Mouse (Mus musculus) limb, embryonic 13.5 days (tissue): Measurements from ENCODE around the gene Cd96. TPM values are rescaled to one million over a fixed set of nuclear protein-coding genes. Genes with fewer than 3 reads are reported as not detected.
"Not testable (repeated sequence)": the region's sequence is repeated elsewhere in the genome, so short reads cannot be mapped to it uniquely, and the experiment has no call there.

Experiments used
- ATAC-seq: fragments of 200-750 bp; cut with Nextera tagmentation; 2 replicates; pipeline ENCODE4 v1.8.0; 2017; ENCODE audit warnings: low read depth, moderate number of reproducible peaks, moderate TSS enrichment; ENCODE audit not compliant: low FRiP score
- H3K27ac ChIP-seq: fragments of 300-500 bp; sonication (generic); 2 replicates; pipeline ENCODE4 v1.5.1; 2015; ENCODE audit warnings: inconsistent platforms, mild to moderate bottlenecking, moderate library complexity
- H3K27me3 ChIP-seq: fragments of 300-500 bp; sonication (generic); 2 replicates; pipeline ENCODE4 v1.6.1; 2015; ENCODE audit warnings: mild to moderate bottlenecking, inconsistent platforms
- H3K36me3 ChIP-seq: fragments of 300-500 bp; sonication (generic); 2 replicates; pipeline ENCODE4 v1.6.1; 2015; ENCODE audit warnings: inconsistent platforms, mild to moderate bottlenecking, moderate library complexity
- H3K4me1 ChIP-seq: fragments of 300-500 bp; sonication (generic); 2 replicates; pipeline ENCODE4 v1.6.1; 2015; ENCODE audit warnings: inconsistent platforms
- H3K4me2 ChIP-seq: fragments of 300-500 bp; sonication (generic); replicated peaks from 2 replicates; pipeline ENCODE4 v1.6.1; 2015; ENCODE audit warnings: inconsistent platforms, mild to moderate bottlenecking, moderate library complexity
- H3K4me3 ChIP-seq: fragments of 300-500 bp; sonication (generic); 2 replicates; pipeline ENCODE4 v1.5.1; 2015; ENCODE audit warnings: moderate library complexity, mild to moderate bottlenecking, inconsistent platforms
- H3K9ac ChIP-seq: fragments of 300-500 bp; sonication (generic); 2 replicates; pipeline ENCODE4 v1.6.1; 2015; ENCODE audit warnings: mild to moderate bottlenecking, inconsistent platforms
- H3K9me3 ChIP-seq: fragments of 300-500 bp; sonication (generic); 2 replicates; pipeline ENCODE4 v1.6.1; 2016; ENCODE audit warnings: inconsistent platforms
- WGBS: fragments of 180-500 bp; shearing (Covaris S2); methylation state at CpG from one replicate; pipeline ENCODE4 v1.1.7; 2015; 5-methylcytosine and 5-hydroxymethylcytosine counted together
- polyA plus RNA-seq: library from polyadenylated mRNA; unstranded; fragments of >200 nt; fragmentation: Nextera tagmentation; extraction: Ambion mirVana; gene quantifications from 2 replicates; pipeline ENCODE4 v1.2.1, GENCODE M21; 2015

Gene Cd96
- polyA plus RNA-seq = 0.78 and 0.92 TPM in 2 replicates

DNA sequence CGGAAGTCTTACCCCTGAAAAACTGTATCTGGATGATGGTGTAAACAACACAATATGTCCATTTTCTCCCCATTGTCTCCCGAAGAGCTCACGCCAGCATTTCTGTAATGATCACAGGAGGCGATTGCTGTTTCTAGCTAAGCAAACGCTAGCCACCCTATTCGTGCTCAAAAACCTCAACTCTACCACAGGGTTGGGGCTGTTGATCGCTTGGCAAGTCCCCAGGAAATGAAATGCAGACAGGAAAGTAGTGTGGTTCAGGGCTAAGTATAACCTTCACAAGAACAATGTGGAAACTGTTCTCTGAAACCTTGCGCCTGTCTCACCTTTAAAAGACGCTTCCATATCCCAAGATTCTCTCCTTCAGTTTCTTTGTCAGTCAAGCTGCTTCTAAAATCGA, at the start of gene Cd96:
Gene Cd96 (minus strand): TSS at position 232 of the 400 bp plus-strand sequence.
- 77% methylated on average over 10 of the region's 10 CpGs for WGBS
- H3K27me3 ChIP-seq = no peaks in the 10 kb centered on the region
- H3K36me3 ChIP-seq = no peaks in the 10 kb centered on the region
- no peaks in the 10 kb centered on the region for H3K9me3 ChIP-seq
- H3K4me1 ChIP-seq = no peaks in the 10 kb centered on the region
- H3K9ac ChIP-seq = no peak within 1 kb of the TSS
- no peak for ATAC-seq
- 0 out of 2 replicates have a peak within 1 kb of the TSS, but pooled peaks have one; percentile 4 for H3K4me2 ChIP-seq
- H3K4me3 ChIP-seq = no peak within 1 kb of the TSS
- H3K27ac ChIP-seq = no peak within 1 kb of the TSS

DNA sequence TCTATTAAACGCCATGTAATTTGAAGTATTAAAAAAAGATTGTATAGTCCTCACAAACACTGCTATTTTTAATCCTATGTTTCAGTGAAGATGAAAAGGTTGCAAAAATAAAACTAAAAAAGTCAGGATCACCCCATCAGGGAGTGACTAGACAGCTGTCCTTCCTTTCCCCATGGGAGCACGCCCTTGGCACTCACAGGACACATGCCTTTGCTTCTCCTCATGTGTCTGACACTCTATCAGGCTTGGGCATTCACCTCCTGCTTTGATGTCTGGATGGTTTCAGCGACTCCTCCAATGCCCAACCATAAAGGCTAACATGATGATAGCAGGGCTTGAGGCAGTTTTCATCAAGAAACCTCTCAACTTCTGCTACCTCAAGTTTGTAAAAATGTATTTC, 46.9 kb upstream of the Cd96 start:
- Histone ChIP-seq H3K9ac (no peak overlapping the region), H3K27me3 (no peaks in the 10 kb centered on the region), H3K4me1 (no peaks in the 10 kb centered on the region), H3K36me3 (no peaks in the 10 kb centered on the region), H3K27ac (no peak overlapping the region), H3K9me3 (0 out of 2 replicates have a peak, but pooled peaks cover 4% of the 10 kb centered on the region), H3K4me3 (no peak overlapping the region), H3K4me2 (no peak overlapping the region)
- 72% methylated on average over 3 of the region's 3 CpGs for WGBS
- ATAC-seq = no peak

DNA sequence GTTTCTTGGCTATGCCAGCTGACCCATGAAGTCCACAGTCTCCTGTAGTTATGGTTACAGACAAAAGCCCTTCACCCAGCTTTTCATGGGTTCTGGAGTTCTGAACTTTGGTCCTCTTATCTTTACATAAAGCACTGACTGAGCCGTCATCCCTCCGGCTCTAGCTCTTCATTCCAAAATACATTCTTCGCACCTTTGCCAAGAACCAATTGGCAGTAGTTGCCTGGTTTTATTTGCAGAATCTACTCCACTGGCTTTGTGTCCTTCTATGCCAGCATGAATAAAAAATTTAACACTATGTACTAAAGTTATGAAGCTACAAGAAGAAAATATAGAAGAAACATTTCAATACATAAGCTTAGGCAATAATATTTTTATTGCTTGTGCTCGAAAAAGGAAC, 45.3 kb upstream of the Cd96 start:
- H3K4me1 ChIP-seq = no peaks in the 10 kb centered on the region
- no peak overlapping the region for H3K4me2 ChIP-seq
- 84% methylated on average over 4 of the region's 4 CpGs for WGBS
- H3K4me3 ChIP-seq = no peak overlapping the region
- no peaks in the 10 kb centered on the region for H3K9me3 ChIP-seq
- ATAC-seq = no peak
- no peak overlapping the region for H3K9ac ChIP-seq
- no peak overlapping the region for H3K27ac ChIP-seq
- H3K36me3 ChIP-seq = no peaks in the 10 kb centered on the region
- H3K27me3 ChIP-seq = no peaks in the 10 kb centered on the region

DNA sequence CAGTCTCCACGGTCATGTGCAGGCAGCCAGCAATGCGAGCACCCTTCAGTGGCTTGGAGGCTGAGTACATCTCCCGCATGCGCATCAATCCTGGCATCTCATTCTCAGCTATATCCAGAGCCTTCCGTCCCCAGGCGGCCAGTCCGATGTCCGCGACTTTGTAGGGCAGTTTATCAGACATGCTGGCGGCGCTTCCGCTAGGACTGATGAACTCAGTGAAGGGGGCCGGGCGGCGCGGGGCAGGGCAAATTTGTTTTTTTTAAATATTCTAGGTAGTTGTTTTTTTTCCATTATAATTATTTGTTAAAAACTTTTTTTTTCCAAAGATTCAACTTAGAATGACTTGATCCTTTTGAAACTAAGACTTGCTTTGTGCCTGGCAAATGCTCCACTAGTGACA, 34.8 kb upstream of the Cd96 start, which contains the start of gene Gm4737:
Gene Gm4737 (minus strand): TSS at position 246 of the 400 bp plus-strand sequence.
- H3K9me3 ChIP-seq, H3K27me3 ChIP-seq, H3K4me1 ChIP-seq, H3K4me2 ChIP-seq, H3K4me3 ChIP-seq, H3K36me3 ChIP-seq, ATAC-seq, H3K27ac ChIP-seq, H3K9ac ChIP-seq: not testable (repeated sequence)
- 99% methylated on average over 12 of the region's 16 CpGs for WGBS

DNA sequence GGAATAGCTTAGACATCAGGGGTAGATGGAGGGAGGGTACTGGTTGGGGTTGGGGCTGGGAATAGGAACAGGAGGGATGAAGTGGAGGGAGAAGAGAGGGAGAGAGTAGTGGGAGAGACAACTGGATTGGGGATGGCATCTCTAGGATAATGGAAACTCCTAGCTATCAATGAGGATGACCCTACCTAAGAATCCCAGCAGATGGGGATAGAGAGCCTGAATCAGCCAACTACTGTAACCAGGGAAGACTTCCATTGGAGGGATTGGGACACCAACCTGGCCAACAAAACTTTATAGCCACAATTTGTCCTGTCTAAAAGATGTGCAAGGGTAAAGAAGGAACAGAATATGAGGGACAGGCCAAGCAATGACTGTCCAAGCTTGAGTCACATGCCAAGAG, 31.1 kb upstream of the Cd96 start:
- H3K27ac ChIP-seq = no peak overlapping the region

DNA sequence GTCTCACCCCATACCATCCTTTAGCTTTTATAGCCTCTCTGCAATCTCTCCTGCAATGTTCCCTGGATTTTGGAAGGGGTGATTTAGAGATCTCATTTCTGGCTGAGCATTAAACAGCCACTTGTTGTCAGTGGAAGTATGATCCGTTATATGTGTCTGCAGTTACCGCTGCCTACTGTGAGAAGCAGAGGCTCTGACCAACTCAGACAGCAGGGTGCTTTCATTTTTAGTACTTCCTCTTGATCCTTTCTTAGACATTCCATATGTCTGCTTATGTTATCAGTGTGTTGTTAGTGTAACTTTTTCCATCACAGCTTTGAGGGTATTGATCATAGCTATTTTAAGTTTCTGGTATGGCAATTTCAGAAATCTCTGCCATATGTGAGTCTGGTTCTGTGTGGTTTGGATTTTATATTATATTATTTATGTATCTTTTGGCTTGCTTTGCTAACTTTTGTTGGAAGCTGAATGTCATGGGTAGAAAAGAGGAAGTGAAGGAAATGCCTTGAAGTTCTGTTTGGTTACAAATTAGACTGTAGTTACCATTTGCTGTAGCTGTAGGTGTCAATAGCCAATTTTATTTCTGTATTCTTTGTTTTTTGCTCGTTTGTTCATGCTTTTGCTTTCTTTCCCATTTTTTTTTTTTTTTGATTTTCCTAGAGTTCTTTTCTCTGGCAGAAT, 28.8 kb upstream of the Cd96 start:
- no peak overlapping the region for H3K27ac ChIP-seq
- no peaks in the 10 kb centered on the region for H3K9me3 ChIP-seq
- no peaks in the 10 kb centered on the region for H3K27me3 ChIP-seq
- H3K4me3 ChIP-seq = no peak overlapping the region
- H3K36me3 ChIP-seq = no peaks in the 10 kb centered on the region
- H3K9ac ChIP-seq = no peak overlapping the region
- 59% methylated on average over 3 of the region's 3 CpGs for WGBS
- no peaks in the 10 kb centered on the region for H3K4me1 ChIP-seq
- no peak overlapping the region for H3K4me2 ChIP-seq
- no peak for ATAC-seq

More for the DNA sequence above, 31.1 kb upstream of the Cd96 start:
- H3K4me3 ChIP-seq = no peak overlapping the region
- ATAC-seq = no peak
- H3K9me3 ChIP-seq = no peaks in the 10 kb centered on the region
- no peaks in the 10 kb centered on the region for H3K27me3 ChIP-seq
- no peaks in the 10 kb centered on the region for H3K4me1 ChIP-seq
- H3K36me3 ChIP-seq = no peaks in the 10 kb centered on the region
- no peak overlapping the region for H3K9ac ChIP-seq
- H3K4me2 ChIP-seq = no peak overlapping the region

DNA sequence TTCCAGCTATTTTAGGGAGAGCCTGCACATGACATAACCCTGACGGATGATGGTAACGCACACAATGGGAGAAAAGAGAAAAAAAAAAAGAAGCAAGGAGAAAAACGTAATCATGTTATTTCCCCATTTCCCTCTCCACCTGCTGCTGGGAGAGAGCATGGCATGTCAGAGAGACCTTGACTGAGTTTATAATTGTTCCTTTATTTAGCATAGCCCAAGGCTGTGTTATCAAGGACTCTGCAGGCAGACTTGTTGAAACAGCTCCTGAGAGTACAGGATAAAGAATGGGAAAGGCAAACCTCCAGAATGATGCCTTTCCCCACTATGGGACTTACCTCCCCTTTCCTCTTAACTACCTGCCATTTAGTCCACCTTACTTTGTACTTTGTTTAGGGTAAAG, 26.9 kb upstream of the Cd96 start:
- no peaks in the 10 kb centered on the region for H3K9me3 ChIP-seq
- no peak overlapping the region for H3K9ac ChIP-seq
- no peaks in the 10 kb centered on the region for H3K36me3 ChIP-seq
- no peak overlapping the region for H3K27ac ChIP-seq
- no peaks in the 10 kb centered on the region for H3K27me3 ChIP-seq
- WGBS = 63% methylated on average over 3 of the region's 3 CpGs
- ATAC-seq = no peak
- H3K4me1 ChIP-seq = no peaks in the 10 kb centered on the region
- H3K4me3 ChIP-seq = no peak overlapping the region
- no peak overlapping the region for H3K4me2 ChIP-seq

DNA sequence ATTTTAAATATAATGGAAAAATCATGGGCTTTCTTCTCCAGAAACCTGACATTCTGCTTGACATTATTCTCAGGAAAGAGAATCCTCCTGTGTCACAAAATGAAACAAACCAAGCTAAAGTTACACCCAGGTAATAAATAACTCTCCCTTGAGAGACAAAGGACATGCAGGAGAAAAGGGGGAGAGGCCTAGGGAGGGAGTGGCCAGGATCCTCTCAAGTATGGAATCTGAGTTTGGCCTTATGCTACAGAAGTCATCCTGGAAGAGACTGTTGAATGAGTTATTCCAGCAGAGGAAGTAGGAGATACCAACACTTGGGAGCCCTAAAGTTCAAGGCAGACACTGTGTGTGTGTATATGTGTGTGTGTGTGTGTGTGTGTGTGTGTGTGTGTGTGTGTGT, 2.2 kb upstream of the Cd96 start:
- Histone ChIP-seq H3K4me3 (no peak overlapping the region), H3K4me1 (no peaks in the 10 kb centered on the region), H3K9me3 (no peaks in the 10 kb centered on the region), H3K36me3 (no peaks in the 10 kb centered on the region), H3K9ac (no peak overlapping the region), H3K4me2 (no peak overlapping the region), H3K27ac (no peak overlapping the region), H3K27me3 (no peaks in the 10 kb centered on the region)
- peak; percentile 36; the same call in 1 of the 2 replicates for ATAC-seq

DNA sequence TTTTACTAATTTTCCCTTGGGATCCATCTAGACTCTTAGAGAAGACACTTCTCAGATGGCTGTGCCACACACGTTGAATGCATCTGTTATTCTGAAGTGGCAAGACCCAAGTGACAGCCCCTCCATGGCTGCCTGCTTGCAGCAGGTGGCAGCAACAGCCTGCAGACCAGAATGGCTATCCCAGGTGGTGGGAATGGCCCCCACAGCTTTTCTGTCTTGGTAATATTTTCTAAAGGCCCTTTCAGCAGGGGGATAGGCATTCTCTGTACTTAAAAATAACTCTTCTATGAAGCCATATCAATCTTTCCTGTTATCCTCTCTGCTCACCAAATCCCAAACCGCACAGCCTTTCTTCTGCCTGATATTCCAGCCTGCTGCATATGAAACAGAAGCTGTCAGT, 1.4 kb upstream of the Cd96 start:
- Histone ChIP-seq H3K9me3 (no peaks in the 10 kb centered on the region), H3K4me2 (no peak overlapping the region), H3K9ac (no peak overlapping the region), H3K4me1 (no peaks in the 10 kb centered on the region), H3K4me3 (no peak overlapping the region), H3K27ac (no peak overlapping the region), H3K36me3 (no peaks in the 10 kb centered on the region), H3K27me3 (no peaks in the 10 kb centered on the region)
- 49% methylated on average over 2 of the region's 2 CpGs for WGBS
- ATAC-seq = peak; percentile 51; the same call in 1 of the 2 replicates

DNA sequence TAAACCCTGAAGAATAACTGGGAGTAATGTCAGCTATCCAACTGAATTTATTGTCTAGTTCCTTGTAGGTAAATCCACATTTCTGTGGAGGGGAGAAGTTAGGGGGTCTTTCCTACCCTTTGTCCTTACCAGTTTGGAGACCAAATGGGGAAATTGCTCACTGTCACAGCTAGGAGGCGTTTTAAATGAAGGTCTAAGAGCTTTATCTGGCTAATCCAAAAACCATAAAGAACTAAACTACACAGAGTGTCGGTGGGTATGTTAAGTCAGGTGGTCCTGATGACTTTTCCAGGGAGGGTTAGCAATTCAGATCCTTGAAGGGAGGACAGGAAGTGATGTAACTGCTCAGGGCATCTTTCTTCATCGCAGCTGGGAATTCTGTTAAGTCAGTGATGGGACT, 556 bp upstream of the Cd96 start:
- Histone ChIP-seq H3K27me3 (no peaks in the 10 kb centered on the region), H3K9ac (no peak overlapping the region)
- WGBS = 46% methylated on average over 3 of the region's 3 CpGs

DNA sequence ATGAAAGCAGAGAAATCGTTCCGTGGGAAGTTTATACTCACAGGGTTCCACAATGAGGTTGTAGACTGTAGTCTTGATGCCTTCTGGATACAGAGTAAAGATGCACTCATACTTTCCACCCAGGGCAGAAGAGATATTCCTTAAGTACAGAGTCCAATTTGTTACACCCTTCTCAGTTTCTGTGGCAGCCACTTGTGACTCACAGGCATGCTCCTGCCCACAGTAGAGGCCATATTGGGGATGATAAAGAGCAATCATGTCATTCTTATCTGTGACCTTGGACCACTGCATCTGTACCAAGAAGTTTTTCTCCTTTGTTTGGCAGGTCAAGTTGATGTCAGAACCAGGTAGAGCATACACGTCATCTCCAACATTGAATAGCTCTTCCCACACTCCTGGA, 2.4 kb downstream of the Cd96 start:
- H3K27me3 ChIP-seq = no peaks in the 10 kb centered on the region
- no peak for ATAC-seq
- H3K9ac ChIP-seq = no peak overlapping the region
- H3K36me3 ChIP-seq = no peaks in the 10 kb centered on the region
- whole genome bisulfite sequencing = 85% methylated on average over 3 of the region's 3 CpGs
- H3K4me1 ChIP-seq = no peaks in the 10 kb centered on the region
- no peak overlapping the region for H3K27ac ChIP-seq
- H3K9me3 ChIP-seq = no peaks in the 10 kb centered on the region
- H3K4me2 ChIP-seq = no peak overlapping the region
- no peak overlapping the region for H3K4me3 ChIP-seq

More for the DNA sequence above, 556 bp upstream of the Cd96 start:
- H3K36me3 ChIP-seq = no peaks in the 10 kb centered on the region
- H3K27ac ChIP-seq = no peak overlapping the region
- no peak overlapping the region for H3K4me2 ChIP-seq
- ATAC-seq = no peak
- no peak overlapping the region for H3K4me3 ChIP-seq
- H3K4me1 ChIP-seq = no peaks in the 10 kb centered on the region
- no peaks in the 10 kb centered on the region for H3K9me3 ChIP-seq

DNA sequence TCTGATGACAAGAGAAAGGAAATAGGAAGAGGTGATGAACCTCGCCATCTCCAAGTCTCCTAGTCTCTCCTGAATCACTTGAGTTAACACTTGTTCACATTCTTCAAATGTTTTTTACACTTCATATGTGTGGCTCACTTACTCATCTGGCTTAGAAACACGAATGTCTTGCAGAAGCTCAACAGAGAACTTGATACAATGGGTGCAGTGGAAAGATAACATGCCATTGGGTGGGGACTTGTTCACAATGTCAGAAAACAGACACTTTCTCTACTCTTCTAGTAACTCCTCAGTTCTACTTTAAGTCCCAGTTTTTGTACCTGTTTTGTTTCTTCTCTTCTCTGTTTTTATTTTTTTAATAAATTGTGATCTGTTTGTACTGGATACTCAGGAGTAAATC, 5.3 kb downstream of the Cd96 start:
- Histone ChIP-seq H3K4me1 (no peaks in the 10 kb centered on the region), H3K9ac (no peak overlapping the region), H3K36me3 (no peaks in the 10 kb centered on the region), H3K27me3 (no peaks in the 10 kb centered on the region), H3K27ac (no peak overlapping the region), H3K9me3 (no peaks in the 10 kb centered on the region), H3K4me2 (no peak overlapping the region), H3K4me3 (no peak overlapping the region)
- WGBS = 78% methylated on average over 2 of the region's 2 CpGs
- ATAC-seq = no peak

DNA sequence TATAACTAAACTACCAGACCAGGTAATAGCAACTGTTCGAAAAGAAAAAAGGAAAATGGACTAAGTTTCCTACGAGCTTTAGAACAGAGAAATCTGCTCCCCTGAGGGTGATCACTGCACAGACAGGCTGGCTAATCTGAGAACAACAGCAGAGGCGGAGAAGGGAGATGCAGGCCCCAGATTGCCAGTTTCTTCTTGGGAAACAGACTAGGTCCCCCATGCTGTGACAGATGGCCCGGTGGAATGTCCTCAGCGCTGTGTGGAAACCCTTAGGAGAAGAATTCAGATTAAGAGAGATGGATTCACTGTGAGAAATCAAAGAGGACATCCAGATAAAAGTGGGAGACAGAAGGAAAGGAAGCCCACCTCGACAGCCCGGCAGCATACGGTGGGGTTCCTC, 10.5 kb downstream of the Cd96 start:
- ATAC-seq = no peak
- H3K4me3 ChIP-seq = no peak overlapping the region
- H3K27ac ChIP-seq = no peak overlapping the region
- H3K9ac ChIP-seq = no peak overlapping the region
- no peaks in the 10 kb centered on the region for H3K27me3 ChIP-seq
- WGBS = 63% methylated on average over 8 of the region's 8 CpGs
- no peaks in the 10 kb centered on the region for H3K9me3 ChIP-seq
- no peaks in the 10 kb centered on the region for H3K4me1 ChIP-seq
- no peak overlapping the region for H3K4me2 ChIP-seq
- no peaks in the 10 kb centered on the region for H3K36me3 ChIP-seq
